Comparison of ENCODE assay signal across 17 mouse cellular contexts in the genomic region with DNA sequence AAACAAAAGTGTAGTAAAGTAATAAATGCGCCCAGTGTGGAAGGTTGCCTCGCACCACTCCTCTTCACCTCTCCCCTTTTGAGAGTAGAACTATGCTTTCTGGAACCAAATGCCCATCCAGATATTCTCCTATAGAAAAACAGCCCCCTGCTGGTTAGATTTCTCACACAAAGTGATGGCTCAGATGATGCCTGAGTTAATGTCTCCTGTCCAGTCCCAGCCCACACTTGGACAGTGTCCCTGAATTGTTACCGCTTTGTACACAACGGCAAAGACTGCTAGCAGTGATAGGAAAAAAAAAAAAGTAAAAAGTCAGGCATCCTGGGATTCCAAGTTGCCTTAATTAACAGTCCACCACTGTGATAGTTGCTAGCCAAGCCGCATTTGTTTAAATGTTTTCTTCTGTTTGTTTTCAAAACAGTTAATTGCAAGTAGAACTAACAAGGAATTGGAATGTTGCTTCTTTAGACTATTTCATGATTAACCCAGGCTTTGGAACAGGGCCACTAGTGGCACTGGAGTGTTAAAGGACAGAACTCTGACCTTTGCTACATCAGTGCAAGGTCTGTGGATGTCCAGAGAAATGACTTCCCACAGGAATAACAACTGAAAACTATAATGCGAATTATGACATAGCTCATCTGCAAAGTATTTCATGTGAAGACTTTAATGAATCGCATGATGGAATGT. TPM values are rescaled to one million over a fixed set of nuclear protein-coding genes. Genes with fewer than 3 reads are reported as not detected.
DNase-seq lines count a peak whose midpoint lies in the region; ATAC-seq and TF ChIP-seq lines count a peak whose summit lies in the region.
"Had no signal": no experiment of that assay in that cellular context is flagged by ENCODE, and none has a peak within 500 bp of the region (broad histone marks: within the 10 kb centered on the region; RNA-seq: fewer than 3 reads in every experiment).

No protein-coding gene starts in this region.

- DNase-seq in lung, postnatal 0 days (ENCODE audit: low spot score) = peak; percentile 11
- DNase-seq in lung, adult 2 months = no peak
- peak; percentile 87 for DNase-seq in kidney, postnatal 14 days
- DNase-seq in left cerebral cortex, adult 8-10 months (ENCODE audit: low spot score in 2 of 2) = no peak
- DNase-seq in right cerebral cortex, postnatal 4 days = no peak
- DNase-seq in left cerebral cortex, postnatal 36 days (ENCODE audit: low spot score in 2 of 2) = no peak
- DNase-seq: cerebellum, adult 18-20 months; midbrain, embryonic 14.5 days; thymus, postnatal 4 days had no signal

- TF ChIP-seq CTCF in intestine, postnatal 0 days (IDR thresholded peaks at IDR 0.05; ENCODE audit: low read depth) = 0 out of 2 replicates have a peak, but pooled peaks have one; percentile 6
- TF ChIP-seq CTCF in lung, postnatal 0 days (IDR thresholded peaks at IDR 0.05) = peak; percentile 22; the same call in 1 of the 2 replicates
- TF ChIP-seq CTCF in lung, adult 2 months (IDR thresholded peaks at IDR 0.05; ENCODE audit: insufficient read depth, low read length) = no peak

- no peaks in the 10 kb centered on the region for H3K36me3 ChIP-seq in intestine, postnatal 0 days (ENCODE audit: control insufficient read depth, insufficient read depth)
- H3K36me3 ChIP-seq in intestine, embryonic 15.5 days = no peaks in the 10 kb centered on the region
- no peaks in the 10 kb centered on the region for H3K36me3 ChIP-seq in lung, postnatal 0 days (ENCODE audit: insufficient read depth, low read length)
- H3K36me3 ChIP-seq: forebrain, embryonic 12.5 days; heart, embryonic 13.5 days; limb, embryonic 12.5 days had no signal

- TF ChIP-seq POLR2A in lung, adult 2 months (IDR thresholded peaks at IDR 0.05; ENCODE audit: borderline replicate concordance, extremely low read depth, low read depth, low read length) = no peak

- no peaks in the 10 kb centered on the region for H3K4me1 ChIP-seq in intestine, postnatal 0 days (replicated peaks; ENCODE audit: control insufficient read depth, insufficient read depth, low read length)
- H3K4me1 ChIP-seq in intestine, embryonic 15.5 days (replicated peaks) = no peaks in the 10 kb centered on the region
- no peaks in the 10 kb centered on the region for H3K4me1 ChIP-seq in lung, postnatal 0 days (ENCODE audit: insufficient read depth, low read depth, low read length)
- no peaks in the 10 kb centered on the region for H3K4me1 ChIP-seq in lung, adult 2 months (ENCODE audit: control insufficient read depth, insufficient read depth, low read length)
- H3K4me1 ChIP-seq: forebrain, embryonic 12.5 days had no signal

- TF ChIP-seq EP300 in lung, postnatal 0 days (IDR thresholded peaks at IDR 0.05) = no peak

- no peak overlapping the region for H3K9ac ChIP-seq in intestine, postnatal 0 days (ENCODE audit: low read depth, low read length)
- no peak overlapping the region for H3K9ac ChIP-seq in intestine, embryonic 15.5 days
- no peak overlapping the region for H3K9ac ChIP-seq in lung, postnatal 0 days (replicated peaks; ENCODE audit: low read depth)
- H3K9ac ChIP-seq: forebrain, embryonic 12.5 days; heart, embryonic 13.5 days; limb, embryonic 12.5 days had no signal

- no peak overlapping the region for H3K4me3 ChIP-seq in intestine, postnatal 0 days (ENCODE audit: low read depth, low read length)
- H3K4me3 ChIP-seq in intestine, embryonic 15.5 days (replicated peaks) = no peak overlapping the region
- no peak overlapping the region for H3K4me3 ChIP-seq in lung, postnatal 0 days (ENCODE audit: low read depth, low read length)
- no peak overlapping the region for H3K4me3 ChIP-seq in lung, adult 2 months (replicated peaks; ENCODE audit: extremely low read depth, low read depth, low read length)
- H3K4me3 ChIP-seq: forebrain, embryonic 12.5 days; heart, embryonic 13.5 days; limb, embryonic 12.5 days had no signal

- H3K27ac ChIP-seq in intestine, postnatal 0 days (ENCODE audit: low read depth, low read length) = no peak overlapping the region
- H3K27ac ChIP-seq in intestine, embryonic 15.5 days = no peak overlapping the region
- no peak overlapping the region for H3K27ac ChIP-seq in lung, postnatal 0 days (ENCODE audit: low read length)
- H3K27ac ChIP-seq: forebrain, embryonic 12.5 days; heart, embryonic 13.5 days; limb, embryonic 12.5 days had no signal

- no peaks in the 10 kb centered on the region for H3K27me3 ChIP-seq in intestine, postnatal 0 days (replicated peaks; ENCODE audit: control insufficient read depth, insufficient read depth, low read length)
- no peaks in the 10 kb centered on the region for H3K27me3 ChIP-seq in intestine, embryonic 15.5 days (replicated peaks)
- H3K27me3 ChIP-seq in lung, postnatal 0 days (replicated peaks; ENCODE audit: insufficient read depth, low read length) = no peaks in the 10 kb centered on the region
- H3K27me3 ChIP-seq: forebrain, embryonic 12.5 days; heart, embryonic 13.5 days; limb, embryonic 12.5 days had no signal

- no peak overlapping the region for H3K4me2 ChIP-seq in intestine, postnatal 0 days (replicated peaks; ENCODE audit: low read depth)
- no peak overlapping the region for H3K4me2 ChIP-seq in intestine, embryonic 15.5 days (replicated peaks)
- no peak overlapping the region for H3K4me2 ChIP-seq in lung, postnatal 0 days (replicated peaks; ENCODE audit: low read depth, low read length)
- H3K4me2 ChIP-seq: forebrain, embryonic 12.5 days; heart, embryonic 13.5 days; limb, embryonic 12.5 days had no signal

- ATAC-seq in intestine, postnatal 0 days = no peak
- ATAC-seq in intestine, embryonic 15.5 days = no peak
- ATAC-seq in lung, postnatal 0 days = no peak

- intact Hi-C loops in left cerebral cortex, postnatal 36 days (cut with DNase I) = no loop called here

- H3K9me3 ChIP-seq in intestine, postnatal 0 days (ENCODE audit: control insufficient read depth) = no peaks in the 10 kb centered on the region
- no peaks in the 10 kb centered on the region for H3K9me3 ChIP-seq in intestine, embryonic 15.5 days
- no peaks in the 10 kb centered on the region for H3K9me3 ChIP-seq in lung, postnatal 0 days (ENCODE audit: low read length)
- H3K9me3 ChIP-seq: forebrain, embryonic 12.5 days; heart, embryonic 13.5 days; limb, embryonic 12.5 days had no signal

- WGBS in intestine, postnatal 0 days = 75% methylated on average over 7 of the region's 7 CpGs
- WGBS in intestine, embryonic 15.5 days = 78% methylated on average over 7 of the region's 7 CpGs
- WGBS in lung, postnatal 0 days = 65% methylated on average over 7 of the region's 7 CpGs
- 64% methylated on average over 7 of the region's 7 CpGs for WGBS in lung, adult 2 months

RNA-seq across cellular contexts. Expression of a gene that starts 29.7 kb away (rescaled TPM):
- polyA plus RNA-seq in intestine, postnatal 0 days (2015; fragmentation: Nextera tagmentation; extraction: Ambion mirVana) = not detected in 2 replicates
- not detected in 2 replicates for polyA plus RNA-seq in intestine, embryonic 15.5 days (2015; fragmentation: Nextera tagmentation; extraction: Ambion mirVana)
- 0.02 TPM in 1 of 2 replicates, not detected in the other for polyA plus RNA-seq in lung, postnatal 0 days (2015; fragmentation: Nextera tagmentation; extraction: Ambion mirVana)
- polyA plus RNA-seq in lung, adult 2 months (2012; rRNA removed) = 0.08 and 1.6 TPM in 2 replicates
- under 1 TPM in 2 of 4 experiments, not detected in 2; 0.07 to 0.14 TPM for total RNA-seq in left cerebral cortex, adult 8-10 months (2022)
- not detected for total RNA-seq in left cerebral cortex, postnatal 36 days (2021)
- total RNA-seq: common myeloid progenitor, adult 5-6 weeks; hematopoietic stem cell, adult 5-6 weeks; layer of hippocampus, postnatal 25 days had no signal

Comparison
In these comparisons a context has a peak if more than half of its experiments do, and no peak if none do; other contexts are left out.
1. DNase-seq: peak in lung, postnatal 0 days (single experiment) and kidney, postnatal 14 days (single experiment); none in lung, adult 2 months (single experiment), left cerebral cortex, adult 8-10 months (0 of 2), right cerebral cortex, postnatal 4 days (single experiment) and left cerebral cortex, postnatal 36 days (0 of 2).